Mouse (Mus musculus) MEL-GATA-1-ER (cell line): ENCODE data around the gene Rwdd1.
A peak's percentile ranks its signal among the peaks of the same experiment; 100 is the strongest.
"Not testable (repeated sequence)": the region's sequence is repeated elsewhere in the genome, so short reads cannot be mapped to it uniquely, and the experiment has no call there.

Source experiments
- DNase-seq: peaks from one replicate; pipeline ENCODE4 v3.0.0-alpha.2; 2012; ENCODE audit warnings: low read depth; ENCODE audit errors: extremely low read depth

Rwdd1 gene

GRCm38 (mm10) chr10:34019302-34020075 lies at the start of gene Rwdd1:
Gene Rwdd1 (minus strand): TSS chr10:34019624.
- peak; percentile 91 for DNase-seq

- DNase-seq = no peak
These were observed 47.2 kb upstream of the Rwdd1 start for GRCm38 (mm10) chr10:34066591-34066990.

GRCm38 (mm10) chr10:34053987-34054386 lies 34.6 kb upstream of the Rwdd1 start:
- no peak for DNase-seq

- DNase-seq = no peak
These were observed 24.8 kb upstream of the Rwdd1 start, which contains the start of gene Calhm4 for GRCm38 (mm10) chr10:34044210-34044609. Gene Calhm4 (minus strand): TSS chr10:34044310.

- no peak for DNase-seq
These were observed 18.0 kb upstream of the Rwdd1 start, which contains the start of gene Trappc3l for GRCm38 (mm10) chr10:34037401-34037800. Gene Trappc3l (plus strand): TSS chr10:34037597.

- DNase-seq = peak; percentile 47
These were observed 17.2 kb upstream of the Rwdd1 start for GRCm38 (mm10) chr10:34036587-34036986.

GRCm38 (mm10) chr10:34033630-34034305 lies 14.3 kb upstream of the Rwdd1 start:
- no peak for DNase-seq

GRCm38 (mm10) chr10:34030322-34030721 lies 10.9 kb upstream of the Rwdd1 start:
- no peak for DNase-seq

- DNase-seq = no peak
These were observed 600 bp downstream of the Rwdd1 start for GRCm38 (mm10) chr10:34018746-34019301.

GRCm38 (mm10) chr10:34013241-34013640 lies 6.2 kb downstream of the Rwdd1 start:
- no peak for DNase-seq

GRCm38 (mm10) chr10:34012581-34012980 lies 6.8 kb downstream of the Rwdd1 start:
- no peak for DNase-seq

GRCm38 (mm10) chr10:33998397-33998796 lies 21.0 kb downstream of the Rwdd1 start:
- no peak for DNase-seq

- DNase-seq = not testable (repeated sequence)
These were observed 22.7 kb downstream of the Rwdd1 start for GRCm38 (mm10) chr10:33996686-33997085.

- peak; percentile 75 for DNase-seq
These were observed 32.7 kb downstream of the Rwdd1 start for GRCm38 (mm10) chr10:33986771-33987170.

- no peak for DNase-seq
These were observed 44.5 kb downstream of the Rwdd1 start for GRCm38 (mm10) chr10:33974781-33975494.

GRCm38 (mm10) chr10:33952509-33952908 lies 66.9 kb downstream of the Rwdd1 start:
- no peak for DNase-seq

GRCm38 (mm10) chr10:33950803-33951583 lies 68.4 kb downstream of the Rwdd1 start, which contains the start of gene Zup1:
Gene Zup1 (minus strand): TSS chr10:33951269.
- DNase-seq = peak; percentile 91
